Mouse (Mus musculus) adrenal gland, postnatal 0 days (tissue): ENCODE data around the gene Nusap1. TPM values are rescaled to one million over a fixed set of nuclear protein-coding genes. Genes with fewer than 3 reads are reported as not detected.

Source experiments
- polyA plus RNA-seq: library from polyadenylated mRNA; unstranded; fragments of >200 nt; fragmentation: Nextera tagmentation; extraction: Ambion mirVana; gene quantifications from 2 replicates; pipeline ENCODE4 v1.2.1, GENCODE M21; 2015

The Nusap1 gene
- 26.1 and 27.4 TPM in 2 replicates for polyA plus RNA-seq

DNA sequence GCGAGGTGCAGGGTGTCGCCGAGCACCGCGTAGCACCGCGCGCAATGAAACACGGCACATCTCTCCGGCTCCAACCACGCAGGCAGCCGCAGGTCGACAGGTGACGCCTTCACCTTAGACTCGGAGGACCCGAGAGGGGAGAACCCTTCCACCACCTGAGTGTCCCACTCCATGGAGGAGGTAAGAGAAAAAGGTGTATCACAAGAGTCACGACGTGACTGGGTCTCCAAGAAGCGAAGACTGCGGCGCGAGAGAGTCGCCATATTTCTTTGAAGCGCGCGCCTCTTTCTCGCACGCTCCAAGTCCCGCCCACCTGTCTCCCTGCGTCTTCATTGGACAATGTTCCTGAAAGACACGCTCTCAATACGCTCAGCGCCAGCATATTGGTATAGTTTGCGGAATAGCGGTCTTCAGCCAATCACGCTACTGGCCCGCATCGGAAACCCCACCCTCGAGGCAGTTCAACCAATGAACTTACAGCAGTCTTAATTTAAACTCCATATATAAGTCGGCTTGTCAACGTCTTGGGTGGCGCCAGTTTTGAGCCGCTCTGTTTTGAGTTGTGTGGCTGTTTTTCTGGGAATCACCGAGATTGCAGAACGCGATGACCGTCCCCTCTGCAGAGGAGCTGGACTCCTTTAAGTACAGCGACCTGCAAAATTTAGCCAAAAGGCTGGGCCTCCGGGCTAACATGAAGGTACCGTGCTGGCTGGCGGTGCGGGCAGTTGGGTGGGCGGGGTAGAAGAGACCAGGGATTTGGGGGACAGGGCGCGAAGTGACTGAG lies at the start of gene Nusap1, which contains the start of gene Oip5:
Gene Nusap1 (plus strand): TSS at position 100 of the 784 bp plus-strand sequence.
Gene Oip5 (minus strand): TSS at position 271 of the 784 bp plus-strand sequence.

GRCm38 (mm10) chr2:119662220-119663182 lies 44.4 kb downstream of the Nusap1 start, which contains the start of gene Ndufaf1:
TSS of gene Ndufaf1 (minus strand) at chr2:119662827.

DNA sequence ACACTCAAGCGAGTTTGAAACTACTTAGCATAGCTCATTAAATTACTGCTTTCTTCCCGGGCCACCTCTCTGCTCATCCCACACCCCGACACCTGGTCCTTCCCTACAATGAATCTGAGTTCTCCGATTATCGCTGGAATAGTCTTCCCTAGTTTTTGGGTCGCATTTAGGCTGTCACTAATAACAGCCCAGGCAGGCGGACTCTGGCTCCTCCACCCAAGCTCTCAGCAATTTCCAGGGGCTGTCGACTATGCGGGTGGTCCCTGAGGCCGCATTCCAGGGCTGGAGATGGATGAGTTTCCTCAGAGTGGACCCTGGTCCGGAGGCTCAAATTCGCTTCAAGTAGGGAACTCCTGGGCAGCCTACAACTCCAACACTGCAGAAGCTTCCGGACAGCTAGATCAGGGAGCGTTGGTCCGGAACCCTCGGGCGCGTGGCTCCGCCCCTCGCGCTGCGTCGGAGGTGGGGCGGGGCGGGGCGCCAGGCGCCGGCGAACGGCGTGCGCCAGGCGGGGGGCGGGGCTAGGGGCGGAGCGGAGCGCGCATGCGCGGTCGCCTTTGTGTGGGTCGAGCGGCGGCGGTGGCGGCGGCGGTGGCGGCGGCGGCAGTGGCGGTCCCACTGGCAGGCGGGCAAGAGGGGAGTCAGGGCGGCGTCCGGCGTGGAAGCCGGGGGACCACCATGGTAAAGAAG lies 56.6 kb downstream of the Nusap1 start, which contains the start of gene Rtf1:
Gene Rtf1 (plus strand): TSS at position 544 of the 690 bp plus-strand sequence.

Other genes starting within 250 kb of the Nusap1 start
- 2.4 TPM in 2 replicates for gene Ino80, start 140.6 kb upstream of the Nusap1 start, polyA plus RNA-seq
- 0.51 and 0.91 TPM in 2 replicates for gene Exd1, start 70.7 kb upstream of the Nusap1 start, polyA plus RNA-seq
- 66.1 and 79.1 TPM in 2 replicates for gene Chp1, start 70.6 kb upstream of the Nusap1 start, polyA plus RNA-seq
- 9.8 and 12.9 TPM in 2 replicates for gene Oip5, start 171 bp downstream of the Nusap1 start, polyA plus RNA-seq
- 38.1 and 66.6 TPM in 2 replicates for gene Ndufaf1, start 44.5 kb downstream of the Nusap1 start, polyA plus RNA-seq
- 28.6 and 37.8 TPM in 2 replicates for gene Rtf1, start 56.8 kb downstream of the Nusap1 start, polyA plus RNA-seq
- 1.9 and 3.1 TPM in 2 replicates for gene Itpka, start 124.0 kb downstream of the Nusap1 start, polyA plus RNA-seq
- 0.65 and 1.1 TPM in 2 replicates for gene Ltk, start 142.1 kb downstream of the Nusap1 start, polyA plus RNA-seq
- gene Rpap1, start 169.2 kb downstream of the Nusap1 start, polyA plus RNA-seq, result 10.3 and 16.3 TPM in 2 replicates
- gene Tyro3, start 179.4 kb downstream of the Nusap1 start, polyA plus RNA-seq, result 6.6 and 7.1 TPM in 2 replicates